Mouse (Mus musculus) left cerebral cortex, adult 2 months (tissue): ENCODE measurements around the gene Gprin3. TPM values are rescaled to one million over a fixed set of nuclear protein-coding genes. Genes with fewer than 3 reads are reported as not detected.
"Not testable (repeated sequence)": the region's sequence is repeated elsewhere in the genome, so short reads cannot be mapped to it uniquely, and the experiment has no call there.

Experiments
- DNase-seq, 2 experiments: peaks; one replicate each; pipeline ENCODE4 v3.0.0; 2021 to 2022; ENCODE audit warnings: low spot score in 2 of 2, mixed read lengths in 1 of 2; ENCODE audit errors: extremely low spot score in 1 of 2
- H3K27ac ChIP-seq: fragments of 200-600 bp; 2 replicates; pipeline ENCODE4 v1.8.1; 2022
- H3K4me3 ChIP-seq: fragments of 200-600 bp; 2 replicates; pipeline ENCODE4 v1.8.1; 2022
- CTCF ChIP-seq: fragments of 200-600 bp; IDR thresholded peaks from 2 replicates; pipeline ENCODE4 v1.8.1; 2022; ENCODE audit warnings: antibody characterized with exemption, mild to moderate bottlenecking, moderate library complexity
- intact Hi-C: fragments of 180-260 bp; cut with DNase I; formaldehyde crosslinking; loops from one replicate; pipeline ENCODE4 v1.15.1; 2025
- total RNA-seq, 2 experiments: library from RNA; stranded (reverse); gene quantifications; 2 replicates each; pipeline ENCODE4 v1.2.3; 2021

Gprin3 gene
- total RNA-seq, 2 experiments from 2014 or later = 8.0 to 10.9 TPM

DNA sequence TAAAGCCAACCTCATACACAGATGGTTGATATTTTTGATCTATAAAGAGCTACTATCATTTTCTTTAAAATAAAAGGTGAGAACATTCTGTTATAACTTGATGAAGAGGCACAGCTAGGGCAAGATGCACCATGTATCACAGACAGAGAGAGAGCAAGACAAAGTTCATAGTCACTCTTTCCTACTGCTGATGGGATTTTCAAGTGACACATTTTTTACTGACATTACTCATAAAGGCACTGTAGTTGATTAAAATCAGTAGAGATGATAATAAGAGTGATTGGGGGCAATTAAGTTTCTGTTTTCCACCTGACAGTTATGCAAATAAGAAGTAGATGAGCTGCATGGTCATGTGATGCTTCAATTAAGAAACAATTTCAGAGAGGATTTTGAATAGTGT is 110.2 kb downstream of the Gprin3 start:
- no peak for DNase-seq
- intact Hi-C loops = no loop called here
- no peak for TF ChIP-seq CTCF
- no peak overlapping the region for H3K4me3 ChIP-seq
- H3K27ac ChIP-seq = no peak overlapping the region

DNA sequence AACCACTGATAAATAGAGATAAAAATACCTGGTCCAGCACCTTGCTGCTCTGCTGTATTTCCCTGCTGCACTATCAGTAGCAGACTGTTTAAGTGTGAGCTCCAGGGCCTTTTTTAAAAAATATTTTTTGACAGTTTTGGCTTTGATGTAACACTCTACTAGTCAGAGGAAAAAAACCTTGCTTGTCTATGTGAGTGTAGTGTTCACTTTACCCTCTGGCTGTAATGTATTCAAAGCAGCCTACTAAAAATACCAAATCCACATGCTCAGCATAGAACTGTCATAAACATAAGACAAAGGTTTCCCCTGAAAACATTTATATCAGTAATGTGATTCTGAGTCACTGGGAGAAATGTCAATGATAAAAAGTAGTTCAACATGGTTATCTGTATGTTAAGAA is 111.0 kb downstream of the Gprin3 start:
- Histone ChIP-seq H3K4me3 (no peak overlapping the region), H3K27ac (no peak overlapping the region)
- TF ChIP-seq CTCF = no peak
- DNase-seq = no peak
- intact Hi-C loops = no loop called here

DNA sequence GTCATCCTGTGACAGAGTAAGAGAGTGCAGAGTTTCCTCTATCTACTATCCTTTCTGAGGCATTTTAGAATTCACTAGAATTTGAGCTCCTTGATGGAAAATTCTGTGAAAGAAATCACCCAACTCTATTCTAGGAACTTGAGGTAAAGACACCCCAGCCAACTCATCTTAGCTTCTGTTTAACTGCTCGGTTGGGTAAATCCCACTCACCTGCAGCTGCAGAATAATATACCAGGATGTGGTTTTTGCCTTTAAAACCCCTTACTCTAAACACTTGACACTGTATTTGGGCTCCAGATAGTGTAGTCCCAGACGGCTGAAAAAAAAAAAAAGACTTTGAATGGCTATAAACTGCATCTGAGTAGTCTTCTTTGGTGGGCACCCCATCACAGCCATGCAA is 112.9 kb downstream of the Gprin3 start:
- DNase-seq = no peak
- Histone ChIP-seq H3K27ac (no peak overlapping the region), H3K4me3 (no peak overlapping the region)
- intact Hi-C loops = no loop called here
- no peak for TF ChIP-seq CTCF

DNA sequence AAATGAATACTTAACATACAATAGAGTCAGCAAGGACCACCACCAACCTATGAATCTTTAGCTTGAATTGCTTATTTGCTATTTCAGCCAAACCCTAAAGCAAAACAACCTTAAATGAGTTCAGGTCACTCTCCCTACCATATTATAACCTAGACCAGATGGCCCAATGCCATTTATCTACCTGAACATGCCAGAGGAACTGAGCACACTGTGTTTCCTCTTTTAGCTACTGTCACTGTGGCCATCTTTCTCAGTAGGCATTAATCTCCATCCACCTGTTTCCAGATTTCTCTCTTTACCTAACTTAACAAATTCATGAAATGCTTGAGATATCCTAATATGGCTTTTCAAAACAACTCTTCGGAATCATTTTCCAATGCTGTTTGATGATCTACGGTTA is 114.9 kb downstream of the Gprin3 start:
- Histone ChIP-seq H3K4me3 (no peak overlapping the region), H3K27ac (no peak overlapping the region)
- no peak for DNase-seq
- no peak for TF ChIP-seq CTCF
- intact Hi-C loops = no loop called here

DNA sequence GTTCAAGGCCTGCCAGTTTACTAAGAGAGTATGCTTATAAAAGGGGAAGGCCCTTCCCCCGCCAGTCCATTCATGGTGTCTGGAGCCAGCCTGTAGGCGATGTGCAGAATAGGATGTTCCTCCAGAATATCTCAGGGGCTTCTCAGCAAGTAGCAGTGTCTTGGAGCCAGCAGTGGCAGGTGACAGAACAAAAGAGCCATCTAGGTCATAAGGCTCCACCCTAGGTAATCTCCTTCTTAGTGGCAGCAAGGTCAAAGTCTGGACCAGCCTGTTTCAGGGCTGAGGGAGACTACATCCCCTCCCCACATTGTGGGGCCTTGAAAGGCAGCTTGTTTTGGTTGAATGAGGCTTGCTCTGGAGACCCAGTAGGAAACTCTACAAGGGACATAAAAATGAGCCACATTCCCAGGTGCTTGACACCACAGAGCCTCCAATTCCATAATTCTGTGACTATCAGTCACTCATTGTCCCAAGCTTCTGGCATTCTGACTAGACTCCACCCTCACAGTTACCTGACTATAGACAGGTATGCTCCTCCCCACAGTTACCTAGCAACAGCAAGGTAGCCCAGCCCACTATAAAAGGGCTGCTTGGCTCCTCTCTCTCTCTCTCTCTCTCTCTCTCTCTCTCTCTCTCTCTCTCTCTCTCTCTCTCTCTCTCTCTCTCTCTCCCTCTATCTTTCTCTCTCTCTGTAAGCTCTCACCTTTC is 121.7 kb downstream of the Gprin3 start:
- intact Hi-C loops, H3K4me3 ChIP-seq, H3K27ac ChIP-seq, DNase-seq: not testable (repeated sequence)

DNA sequence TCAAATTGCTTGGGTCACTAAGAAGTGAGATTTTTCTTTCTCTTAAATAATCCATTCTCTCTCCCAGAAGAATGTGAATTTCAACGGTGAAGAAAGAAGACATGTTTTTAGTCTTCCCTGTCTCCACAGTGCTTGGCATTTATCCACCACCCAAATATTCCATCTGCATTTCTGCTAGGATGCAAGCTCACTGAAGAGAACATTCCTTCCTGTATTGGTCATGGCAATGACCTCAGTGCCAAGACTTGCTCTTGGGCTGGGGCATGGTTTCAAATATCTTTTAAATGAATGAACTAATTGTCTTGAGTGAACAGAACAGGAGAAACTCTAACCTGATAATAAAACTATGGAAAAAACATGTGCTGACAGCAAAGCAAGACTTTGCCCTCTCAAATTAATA is 123.1 kb downstream of the Gprin3 start:
- no peak for TF ChIP-seq CTCF
- no peak overlapping the region for H3K27ac ChIP-seq
- H3K4me3 ChIP-seq = no peak overlapping the region
- intact Hi-C loops = no loop called here
- no peak for DNase-seq

Other genes starting within 250 kb of the Gprin3 start
- 10 to 100 TPM; 11.1 to 11.9 TPM for gene Tigd2, start 217.4 kb downstream of the Gprin3 start, total RNA-seq